Mouse (Mus musculus) cerebral cortex, adult 2 months (tissue): ENCODE results near the gene Asb17.

Source experiments
- WGBS: fragments of 180-500 bp; shearing (Covaris S2); methylation state at CpG from one replicate; pipeline ENCODE4 v1.1.7; 2018; 5-methylcytosine and 5-hydroxymethylcytosine counted together

Asb17 gene

DNA sequence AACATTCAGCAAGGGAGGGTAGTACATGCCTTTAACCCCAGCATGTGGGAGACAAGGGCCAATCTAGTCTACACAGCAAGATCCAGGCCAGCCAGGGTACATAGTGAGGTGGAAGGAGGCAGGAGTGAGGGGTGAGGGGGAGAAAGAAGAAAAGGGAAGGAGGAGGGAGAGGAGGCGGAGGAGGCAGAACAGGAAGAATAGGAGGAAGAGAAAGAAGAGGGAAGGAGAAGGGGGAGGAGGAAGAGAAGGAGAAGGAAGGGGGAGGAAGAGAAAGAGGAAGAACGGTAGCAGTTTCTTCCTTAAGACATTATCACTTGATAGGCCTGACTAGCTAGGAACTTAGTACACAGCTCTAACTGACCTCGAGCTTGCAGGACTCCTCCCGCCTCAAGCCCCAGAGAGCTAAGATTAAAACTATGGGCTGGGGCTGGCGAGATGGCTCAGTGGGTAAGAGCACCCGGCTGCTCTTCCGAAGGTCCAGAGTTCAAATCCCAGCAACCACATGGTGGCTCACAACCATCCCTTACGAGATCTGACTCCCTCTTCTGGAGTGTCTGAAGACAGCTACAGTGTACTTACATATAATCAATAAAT is 45.3 kb downstream of the Asb17 start:
- WGBS, result 86% methylated on average over 8 of the region's 8 CpGs

- 86% methylated on average over 3 of the region's 3 CpGs for WGBS
Measured at GRCm38 (mm10) chr3:153895454-153895853, 51.4 kb downstream of the Asb17 start.

- 75% methylated on average over 6 of the region's 6 CpGs for WGBS
Measured at GRCm38 (mm10) chr3:153897216-153897615, 53.2 kb downstream of the Asb17 start.

- 86% methylated on average over 1 of the region's 1 CpGs for WGBS
Measured at GRCm38 (mm10) chr3:153901904-153902303, 57.9 kb downstream of the Asb17 start.

- 53% methylated on average over 3 of the region's 3 CpGs for WGBS
Measured at GRCm38 (mm10) chr3:153902595-153902994, 58.6 kb downstream of the Asb17 start.

GRCm38 (mm10) chr3:153904586-153904985 is 60.6 kb downstream of the Asb17 start:
- 50% methylated on average over 6 of the region's 6 CpGs for WGBS
